Comparison of ENCODE assay signal across 14 mouse cellular contexts in genomic region chr3:32661556-32661930, GRCm38 (mm10).
"Had no signal": no experiment of that assay in that cellular context is flagged by ENCODE, and none has a peak within 500 bp of the region (broad histone marks: within the 10 kb centered on the region; RNA-seq: fewer than 3 reads in every experiment).

No protein-coding gene starts in this region.

- H3K4me1 ChIP-seq: midbrain, embryonic 13.5 days; midbrain, embryonic 15.5 days; neural tube, embryonic 12.5 days; stomach, embryonic 15.5 days had no signal

- H3K36me3 ChIP-seq: liver, embryonic 13.5 days; liver, embryonic 15.5 days; midbrain, embryonic 13.5 days; midbrain, embryonic 15.5 days; neural tube, embryonic 12.5 days; stomach, embryonic 15.5 days had no signal

- H3K9ac ChIP-seq: liver, embryonic 13.5 days; liver, embryonic 15.5 days; liver, postnatal 0 days; midbrain, embryonic 13.5 days; midbrain, embryonic 15.5 days; neural tube, embryonic 12.5 days; stomach, embryonic 15.5 days had no signal

- H3K4me3 ChIP-seq: liver, embryonic 13.5 days; liver, embryonic 15.5 days; megakaryocyte, embryonic 14.5 days; midbrain, embryonic 13.5 days; midbrain, embryonic 15.5 days; neural tube, embryonic 12.5 days; stomach, embryonic 15.5 days had no signal

- H3K9me3 ChIP-seq: liver, embryonic 13.5 days; liver, embryonic 15.5 days; megakaryocyte, embryonic 14.5 days; midbrain, embryonic 13.5 days; midbrain, embryonic 15.5 days; neural tube, embryonic 12.5 days; stomach, embryonic 15.5 days had no signal

- ATAC-seq: liver, postnatal 0 days; midbrain, embryonic 13.5 days; midbrain, embryonic 15.5 days had no signal

- H3K27ac ChIP-seq: liver, embryonic 13.5 days; liver, embryonic 15.5 days; macrophage; midbrain, embryonic 13.5 days; midbrain, embryonic 15.5 days; neural tube, embryonic 12.5 days; stomach, embryonic 15.5 days; stomach, postnatal 0 days had no signal

- H3K4me2 ChIP-seq: liver, embryonic 11.5 days; liver, embryonic 13.5 days; liver, embryonic 15.5 days; midbrain, embryonic 11.5 days; midbrain, embryonic 13.5 days; midbrain, embryonic 15.5 days; neural tube, embryonic 12.5 days; stomach, embryonic 15.5 days had no signal

- DNase-seq: liver, embryonic 13.5 days; liver, postnatal 0 days; lung, postnatal 14 days; right cerebral cortex, postnatal 14 days had no signal

- H3K27me3 ChIP-seq: liver, embryonic 13.5 days; liver, embryonic 15.5 days; megakaryocyte, embryonic 14.5 days; midbrain, embryonic 13.5 days; midbrain, embryonic 15.5 days; neural tube, embryonic 12.5 days; stomach, embryonic 15.5 days had no signal
